Mouse (Mus musculus): ENCODE measurements around the gene Fgd3.
A peak's percentile ranks its signal among the peaks of the same experiment; 100 is the strongest.

Gene Fgd3

GRCm38 (mm10) chr13:49320040-49320439 lies at the start of gene Fgd3:
Gene Fgd3 (minus strand): TSS chr13:49320311.
- peak; percentile 73 for DNase-seq (ENCODE audit: low spot score)

- no peak for DNase-seq (ENCODE audit: low spot score)
Observed at GRCm38 (mm10) chr13:49369404-49369803, 49.3 kb upstream of the Fgd3 start.

GRCm38 (mm10) chr13:49367657-49368440 lies 47.7 kb upstream of the Fgd3 start:
- DNase-seq (ENCODE audit: low spot score) = no peak

GRCm38 (mm10) chr13:49364716-49365115 lies 44.6 kb upstream of the Fgd3 start:
- peak; percentile 69 for DNase-seq (ENCODE audit: low spot score)

GRCm38 (mm10) chr13:49362804-49363203 lies 42.7 kb upstream of the Fgd3 start:
- no peak for DNase-seq (ENCODE audit: low spot score)

GRCm38 (mm10) chr13:49362364-49362763 lies 42.3 kb upstream of the Fgd3 start:
- no peak for DNase-seq (ENCODE audit: low spot score)

- no peak for DNase-seq (ENCODE audit: low spot score)
Observed at GRCm38 (mm10) chr13:49360906-49361406, 40.8 kb upstream of the Fgd3 start.

GRCm38 (mm10) chr13:49358184-49358583 lies 38.1 kb upstream of the Fgd3 start:
- DNase-seq (ENCODE audit: low spot score) = no peak

GRCm38 (mm10) chr13:49357367-49358026 lies 37.4 kb upstream of the Fgd3 start:
- no peak for DNase-seq (ENCODE audit: low spot score)

- no peak for DNase-seq (ENCODE audit: low spot score)
Observed at GRCm38 (mm10) chr13:49356090-49356489, 36.0 kb upstream of the Fgd3 start.

GRCm38 (mm10) chr13:49355461-49356061 lies 35.5 kb upstream of the Fgd3 start:
- no peak for DNase-seq (ENCODE audit: low spot score)

GRCm38 (mm10) chr13:49353991-49354507 lies 33.9 kb upstream of the Fgd3 start:
- DNase-seq (ENCODE audit: low spot score) = no peak

GRCm38 (mm10) chr13:49353422-49353821 lies 33.3 kb upstream of the Fgd3 start:
- DNase-seq (ENCODE audit: low spot score) = no peak

- peak; percentile 64 for DNase-seq (ENCODE audit: low spot score)
Observed at GRCm38 (mm10) chr13:49352581-49353159, 32.6 kb upstream of the Fgd3 start.

- no peak for DNase-seq (ENCODE audit: low spot score)
Observed at GRCm38 (mm10) chr13:49349836-49350505, 29.9 kb upstream of the Fgd3 start.

- DNase-seq (ENCODE audit: low spot score) = no peak
Observed at GRCm38 (mm10) chr13:49349335-49349734, 29.2 kb upstream of the Fgd3 start.

GRCm38 (mm10) chr13:49348522-49348921 lies 28.4 kb upstream of the Fgd3 start:
- no peak for DNase-seq (ENCODE audit: low spot score)

- DNase-seq (ENCODE audit: low spot score) = peak; percentile 88
Observed at GRCm38 (mm10) chr13:49345476-49345875, 25.4 kb upstream of the Fgd3 start.

- no peak for DNase-seq (ENCODE audit: low spot score)
Observed at GRCm38 (mm10) chr13:49344567-49344966, 24.5 kb upstream of the Fgd3 start.

- DNase-seq (ENCODE audit: low spot score) = no peak
Observed at GRCm38 (mm10) chr13:49342723-49343100, 22.6 kb upstream of the Fgd3 start.

GRCm38 (mm10) chr13:49341831-49342722 lies 22.0 kb upstream of the Fgd3 start:
- peak; percentile 29 for DNase-seq (ENCODE audit: low spot score)

Data from MN1 (cell line).